In the genomic region with DNA sequence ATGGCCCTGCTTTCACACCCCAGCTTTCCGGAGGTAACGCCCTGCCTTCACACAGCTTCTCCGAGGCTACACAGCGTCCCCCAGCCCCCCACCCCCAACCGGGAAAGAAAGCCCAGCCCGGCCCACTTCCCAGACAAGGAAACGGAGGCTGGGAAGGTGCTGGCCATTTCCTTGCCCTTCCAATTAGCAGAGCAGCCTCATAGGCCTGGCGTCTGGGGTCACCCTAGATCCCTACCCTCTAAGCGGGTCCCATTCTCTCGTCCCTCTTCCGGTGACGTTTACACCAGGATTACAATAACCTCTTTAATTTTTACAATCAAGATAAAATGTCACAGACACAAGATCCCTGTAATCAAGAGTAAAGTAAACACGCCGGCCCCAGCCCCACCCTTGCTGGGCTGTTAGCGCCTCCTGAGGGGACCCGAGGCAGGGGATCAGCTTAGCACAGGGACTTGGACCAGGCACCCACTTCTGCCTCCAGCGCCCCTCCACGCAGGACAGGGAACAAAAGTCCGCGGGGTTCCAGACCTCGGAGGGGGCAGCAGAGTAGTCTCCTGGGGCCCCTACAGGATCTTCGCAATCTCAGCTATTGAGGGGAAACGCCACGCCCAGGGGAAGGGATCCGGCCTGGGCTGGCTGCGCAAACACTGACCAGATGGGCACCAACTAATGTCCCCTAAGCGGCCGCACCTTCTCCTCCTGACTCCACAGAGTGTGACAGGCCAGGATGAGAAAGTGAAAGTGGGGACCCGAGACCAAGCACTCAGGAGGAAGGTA, we compare ENCODE assay signal across 8 mouse cellular contexts. TPM values are rescaled to one million over a fixed set of nuclear protein-coding genes. Genes with fewer than 3 reads are reported as not detected.
DNase-seq lines count a peak whose midpoint lies in the region; ATAC-seq and TF ChIP-seq lines count a peak whose summit lies in the region.

No protein-coding gene starts in this region.

- DNase-seq in embryonic facial prominence, embryonic 10.5 days (ENCODE audit: low spot score): no peak
- no peak for DNase-seq in hindbrain, embryonic 14.5 days (ENCODE audit: low spot score)
- DNase-seq in liver, postnatal 0 days: no peak
- peak; percentile 34 for DNase-seq in splenic B cell, adult 2 months (ENCODE audit: low read depth, low spot score)
- DNase-seq in left cerebral cortex, adult 8-10 months (ENCODE audit: low spot score in 2 of 2): no peak
- DNase-seq in cerebellum, adult 11 months: no peak
- no peak for DNase-seq in layer of hippocampus, adult 18-20 months (ENCODE audit: low spot score in 2 of 2)

- no peak for TF ChIP-seq CTCF in E14TG2a.4 (conservative IDR thresholded peaks at IDR 0.05; ENCODE audit: low read length)
- TF ChIP-seq CTCF in liver, postnatal 0 days (IDR thresholded peaks at IDR 0.05; ENCODE audit: low read depth): no peak

- no peak for ATAC-seq in hindbrain, embryonic 14.5 days (ENCODE audit: low FRiP score)
- no peak for ATAC-seq in liver, postnatal 0 days

- peaks cover 55% of the 10 kb centered on the region for H3K4me1 ChIP-seq in E14TG2a.4 (replicated peaks; ENCODE audit: low read depth, low read length)
- peaks cover 20% of the 10 kb centered on the region for H3K4me1 ChIP-seq in embryonic facial prominence, embryonic 10.5 days
- no peaks in the 10 kb centered on the region for H3K4me1 ChIP-seq in hindbrain, embryonic 14.5 days (replicated peaks; ENCODE audit: control insufficient read depth, insufficient read depth, low read length)
- peaks cover 22% of the 10 kb centered on the region for H3K4me1 ChIP-seq in liver, postnatal 0 days (ENCODE audit: insufficient read depth)

- no peak overlapping the region for H3K27ac ChIP-seq in embryonic facial prominence, embryonic 10.5 days (replicated peaks)
- no peak overlapping the region for H3K27ac ChIP-seq in hindbrain, embryonic 14.5 days
- no peak overlapping the region for H3K27ac ChIP-seq in liver, postnatal 0 days (ENCODE audit: low read depth)

- H3K4me2 ChIP-seq in hindbrain, embryonic 14.5 days (replicated peaks): peak overlapping the region; percentile 15
- H3K4me2 ChIP-seq in liver, postnatal 0 days (ENCODE audit: low read depth, low read length): peak overlapping the region; percentile 72

- TF ChIP-seq EP300 in liver, postnatal 0 days (IDR thresholded peaks at IDR 0.05; ENCODE audit: low read depth): no peak

- H3K4me3 ChIP-seq in E14TG2a.4 (replicated peaks; ENCODE audit: low read length): peak overlapping the region; percentile 51
- H3K4me3 ChIP-seq in embryonic facial prominence, embryonic 10.5 days: peak overlapping the region; percentile 38
- peak overlapping the region; percentile 4; the same call in 1 of the 2 replicates for H3K4me3 ChIP-seq in hindbrain, embryonic 14.5 days (replicated peaks; ENCODE audit: low read length)
- peak overlapping the region; percentile 43 for H3K4me3 ChIP-seq in liver, postnatal 0 days (ENCODE audit: low read depth, low read length)

- H3K27me3 ChIP-seq in E14TG2a.4 (ENCODE audit: insufficient read depth, low read length): peaks cover 56% of the 10 kb centered on the region
- H3K27me3 ChIP-seq in embryonic facial prominence, embryonic 10.5 days (replicated peaks; ENCODE audit: low read depth, poor library complexity, severe bottlenecking): peaks cover 98% of the 10 kb centered on the region
- H3K27me3 ChIP-seq in hindbrain, embryonic 14.5 days (ENCODE audit: control insufficient read depth, insufficient read depth, low read length): peaks cover 61% of the 10 kb centered on the region
- peaks cover 24% of the 10 kb centered on the region for H3K27me3 ChIP-seq in liver, postnatal 0 days (ENCODE audit: insufficient read depth, low read length)
- no peaks in the 10 kb centered on the region for H3K27me3 ChIP-seq in splenic B cell, adult 2 months (ENCODE audit: control insufficient read depth, insufficient read depth, low read length, poor library complexity, severe bottlenecking)

- no peaks in the 10 kb centered on the region for H3K36me3 ChIP-seq in E14TG2a.4 (ENCODE audit: insufficient read depth, low read length)
- no peaks in the 10 kb centered on the region for H3K36me3 ChIP-seq in embryonic facial prominence, embryonic 10.5 days (replicated peaks)
- H3K36me3 ChIP-seq in hindbrain, embryonic 14.5 days (replicated peaks; ENCODE audit: control insufficient read depth, insufficient read depth): no peaks in the 10 kb centered on the region
- H3K36me3 ChIP-seq in liver, postnatal 0 days (replicated peaks; ENCODE audit: insufficient read depth, low read length): no peaks in the 10 kb centered on the region
- H3K36me3 ChIP-seq in splenic B cell, adult 2 months (ENCODE audit: control insufficient read depth, insufficient read depth, low read length, poor library complexity, severe bottlenecking): no peaks in the 10 kb centered on the region

- H3K9me3 ChIP-seq in E14TG2a.4 (ENCODE audit: low read length): no peaks in the 10 kb centered on the region
- no peaks in the 10 kb centered on the region for H3K9me3 ChIP-seq in embryonic facial prominence, embryonic 10.5 days
- no peaks in the 10 kb centered on the region for H3K9me3 ChIP-seq in hindbrain, embryonic 14.5 days (ENCODE audit: control insufficient read depth, low read length)
- H3K9me3 ChIP-seq in liver, postnatal 0 days (ENCODE audit: low read length): no peaks in the 10 kb centered on the region

- 11% methylated on average over 29 of the region's 29 CpGs for WGBS in embryonic facial prominence, embryonic 10.5 days
- 12% methylated on average over 29 of the region's 29 CpGs for WGBS in hindbrain, embryonic 14.5 days
- 13% methylated on average over 29 of the region's 29 CpGs for WGBS in liver, postnatal 0 days (ENCODE audit: insufficient replicate concordance)

- H3K9ac ChIP-seq in hindbrain, embryonic 14.5 days: no peak overlapping the region
- peak overlapping the region; percentile 55 for H3K9ac ChIP-seq in liver, postnatal 0 days (replicated peaks)

RNA-seq across cellular contexts. Expression of a gene that starts 0.9 kb away (rescaled TPM):
- polyA plus RNA-seq in embryonic facial prominence, embryonic 10.5 days (2016; fragmentation: Nextera tagmentation; extraction: Ambion mirVana): 0.54 and 0.72 TPM in 2 replicates
- 0.21 and 0.41 TPM in 2 replicates for polyA plus RNA-seq in hindbrain, embryonic 14.5 days (2014; fragmentation: Nextera tagmentation; extraction: Ambion mirVana)
- 3.0 TPM in 2 replicates for polyA plus RNA-seq in liver, postnatal 0 days (2015; fragmentation: Nextera tagmentation; extraction: Ambion mirVana)
- under 1 TPM; 0.41 to 0.88 (median 0.70) TPM for total RNA-seq in left cerebral cortex, adult 8-10 months (2022)
- total RNA-seq in layer of hippocampus, adult 18-20 months (2021): under 1 TPM; 0.33 to 0.59 TPM

RNA-seq across cellular contexts. Expression of a gene that starts 11.7 kb away (rescaled TPM):
- polyA plus RNA-seq in embryonic facial prominence, embryonic 10.5 days (2016; fragmentation: Nextera tagmentation; extraction: Ambion mirVana): 0.55 TPM in 1 of 2 replicates, not detected in the other
- polyA plus RNA-seq in hindbrain, embryonic 14.5 days (2014; fragmentation: Nextera tagmentation; extraction: Ambion mirVana): 1.4 and 1.5 TPM in 2 replicates
- polyA plus RNA-seq in liver, postnatal 0 days (2015; fragmentation: Nextera tagmentation; extraction: Ambion mirVana): 1.3 and 2.8 TPM in 2 replicates
- total RNA-seq in left cerebral cortex, adult 8-10 months (2022): 1 to 10 TPM; 1.4 to 3.2 (median 2.1) TPM
- 1 to 10 TPM; 1.7 to 1.8 TPM for total RNA-seq in layer of hippocampus, adult 18-20 months (2021)

RNA-seq across cellular contexts. Expression of a gene that starts 24.6 kb away (rescaled TPM):
- polyA plus RNA-seq in embryonic facial prominence, embryonic 10.5 days (2016; fragmentation: Nextera tagmentation; extraction: Ambion mirVana): 3.6 and 4.0 TPM in 2 replicates
- polyA plus RNA-seq in hindbrain, embryonic 14.5 days (2014; fragmentation: Nextera tagmentation; extraction: Ambion mirVana): 5.4 TPM in 2 replicates
- 4.3 and 4.6 TPM in 2 replicates for polyA plus RNA-seq in liver, postnatal 0 days (2015; fragmentation: Nextera tagmentation; extraction: Ambion mirVana)
- total RNA-seq in left cerebral cortex, adult 8-10 months (2022): 1 to 10 TPM; 4.4 to 7.3 (median 6.1) TPM
- 1 to 10 TPM; 3.7 to 4.4 TPM for total RNA-seq in layer of hippocampus, adult 18-20 months (2021)

RNA-seq across cellular contexts. Expression of a gene that starts 24.8 kb away (rescaled TPM):
- polyA plus RNA-seq in embryonic facial prominence, embryonic 10.5 days (2016; fragmentation: Nextera tagmentation; extraction: Ambion mirVana): 6.0 and 7.9 TPM in 2 replicates
- polyA plus RNA-seq in hindbrain, embryonic 14.5 days (2014; fragmentation: Nextera tagmentation; extraction: Ambion mirVana): 57.3 and 61.0 TPM in 2 replicates
- polyA plus RNA-seq in liver, postnatal 0 days (2015; fragmentation: Nextera tagmentation; extraction: Ambion mirVana): 15.3 and 16.7 TPM in 2 replicates
- total RNA-seq in left cerebral cortex, adult 8-10 months (2022): 100 to 1,000 TPM; 150 to 181 (median 159) TPM
- total RNA-seq in layer of hippocampus, adult 18-20 months (2021): 10 to 100 TPM; 94.9 to 99.9 TPM

RNA-seq across cellular contexts. Expression of a gene that starts 29.1 kb away (rescaled TPM):
- 2.2 TPM in 2 replicates for polyA plus RNA-seq in embryonic facial prominence, embryonic 10.5 days (2016; fragmentation: Nextera tagmentation; extraction: Ambion mirVana)
- 16.6 and 16.7 TPM in 2 replicates for polyA plus RNA-seq in hindbrain, embryonic 14.5 days (2014; fragmentation: Nextera tagmentation; extraction: Ambion mirVana)
- polyA plus RNA-seq in liver, postnatal 0 days (2015; fragmentation: Nextera tagmentation; extraction: Ambion mirVana): 0.25 and 0.36 TPM in 2 replicates
- 100 to 1,000 TPM; 237 to 269 (median 246) TPM for total RNA-seq in left cerebral cortex, adult 8-10 months (2022)
- 100 to 1,000 TPM; 226 to 246 TPM for total RNA-seq in layer of hippocampus, adult 18-20 months (2021)
